In genomic region chr3:60515430-60515829, GRCm38 (mm10) we compare ENCODE assay signal across 15 mouse cellular contexts. TPM values are rescaled to one million over a fixed set of nuclear protein-coding genes. Genes with fewer than 3 reads are reported as not detected.
A peak's percentile ranks its signal among the peaks of the same experiment; 100 is the strongest.
DNase-seq lines count a peak whose midpoint lies in the region; ATAC-seq and TF ChIP-seq lines count a peak whose summit lies in the region.
"Had no signal": no experiment of that assay in that cellular context is flagged by ENCODE, and none has a peak within 500 bp of the region (broad histone marks: within the 10 kb centered on the region; RNA-seq: fewer than 3 reads in every experiment).

No protein-coding gene starts in this region.

- peak; percentile 67; the same call in 1 of the 2 replicates for TF ChIP-seq EP300 in heart, adult 2 months (IDR thresholded peaks at IDR 0.05; ENCODE audit: insufficient read depth, low read depth, low read length)
- no peak for TF ChIP-seq EP300 in CH12.LX (IDR thresholded peaks at IDR 0.05; ENCODE audit: low read length)

- H3K36me3 ChIP-seq in heart, adult 2 months (ENCODE audit: control insufficient read depth, insufficient read depth, low read length), result peaks cover 47% of the 10 kb centered on the region
- no peaks in the 10 kb centered on the region for H3K36me3 ChIP-seq in heart, embryonic 10.5 days
- H3K36me3 ChIP-seq in CH12.LX (replicated peaks in 1 of 2; ENCODE audit: control insufficient read depth in 1 of 2, insufficient read depth in 1 of 2, low read length in 1 of 2), result peaks cover 3 to 31% of the 10 kb centered on the region in 2 experiments
- no peaks in the 10 kb centered on the region; the same call in 1 of the 2 replicates for H3K36me3 ChIP-seq in liver, embryonic 13.5 days
- H3K36me3 ChIP-seq in midbrain, embryonic 13.5 days, result no peaks in the 10 kb centered on the region

- DNase-seq in heart, adult 2 months, result peak in 1 of 2 experiments; percentile 64
- DNase-seq in heart, embryonic 10.5 days (ENCODE audit: low spot score), result no peak
- no peak for DNase-seq in CH12.LX (ENCODE audit: extremely low read depth)
- no peak for DNase-seq in liver, embryonic 13.5 days
- no peak for DNase-seq in frontal cortex, postnatal 36 days (ENCODE audit: low spot score in 2 of 2)
- DNase-seq in lung, postnatal 10 days, result no peak
- DNase-seq: cerebellum, postnatal 36 days; lung, adult 2 months; thymus, postnatal 14 days had no signal

- H3K4me1 ChIP-seq in heart, adult 2 months (ENCODE audit: control insufficient read depth, insufficient read depth, low read length), result peaks cover 34% of the 10 kb centered on the region
- H3K4me1 ChIP-seq in heart, embryonic 10.5 days, result peaks cover 30% of the 10 kb centered on the region
- peaks cover 8 to 85% of the 10 kb centered on the region in 2 experiments for H3K4me1 ChIP-seq in CH12.LX (ENCODE audit: control insufficient read depth in 1 of 2, insufficient read depth in 2 of 2)
- H3K4me1 ChIP-seq in liver, embryonic 13.5 days (replicated peaks), result peaks cover 69% of the 10 kb centered on the region
- no peaks in the 10 kb centered on the region; the same call in 1 of the 2 replicates for H3K4me1 ChIP-seq in midbrain, embryonic 13.5 days (replicated peaks)

- H3K27me3 ChIP-seq in heart, adult 2 months (ENCODE audit: control insufficient read depth, insufficient read depth, low read length), result no peaks in the 10 kb centered on the region
- no peaks in the 10 kb centered on the region for H3K27me3 ChIP-seq in heart, embryonic 10.5 days (ENCODE audit: insufficient read depth, poor library complexity, severe bottlenecking)
- no peaks in the 10 kb centered on the region for H3K27me3 ChIP-seq in CH12.LX (replicated peaks)
- H3K27me3 ChIP-seq in liver, embryonic 13.5 days, result no peaks in the 10 kb centered on the region
- no peaks in the 10 kb centered on the region for H3K27me3 ChIP-seq in midbrain, embryonic 13.5 days

- intact Hi-C loops in heart, adult 2 months (cut with DNase I), result loop anchor here (5.0 kb wide), 1 partner anchor 48 kb away; no protein-coding TSS in a partner anchor

- no peak for TF ChIP-seq RAD21 in CH12.LX (IDR thresholded peaks at IDR 0.05; ENCODE audit: low read depth, low read length)

- no peak overlapping the region for H3K4me2 ChIP-seq in CH12.LX (ENCODE audit: insufficient read depth, low read depth, poor library complexity, severe bottlenecking)
- no peak overlapping the region for H3K4me2 ChIP-seq in liver, embryonic 13.5 days
- H3K4me2 ChIP-seq in midbrain, embryonic 13.5 days (replicated peaks), result no peak overlapping the region
- H3K4me2 ChIP-seq: hindbrain, embryonic 14.5 days had no signal

- peak overlapping the region; percentile 79 for H3K27ac ChIP-seq in heart, adult 2 months
- no peak overlapping the region for H3K27ac ChIP-seq in heart, embryonic 10.5 days
- H3K27ac ChIP-seq in CH12.LX (ENCODE audit: insufficient read depth, low read depth), result 0 out of 2 replicates have a peak overlapping the region, but pooled peaks have one; percentile 4
- no peak overlapping the region; the same call in 1 of the 2 replicates for H3K27ac ChIP-seq in liver, embryonic 13.5 days
- no peak overlapping the region for H3K27ac ChIP-seq in midbrain, embryonic 13.5 days
- H3K27ac ChIP-seq: hindbrain, embryonic 14.5 days; kidney, postnatal 0 days; left cerebral cortex, adult 2 months had no signal

- no peak overlapping the region for H3K9ac ChIP-seq in heart, adult 2 months (ENCODE audit: low read depth, low read length)
- H3K9ac ChIP-seq in CH12.LX (ENCODE audit: insufficient read depth, low read depth), result no peak overlapping the region
- H3K9ac ChIP-seq in liver, embryonic 13.5 days, result no peak overlapping the region
- H3K9ac ChIP-seq in midbrain, embryonic 13.5 days (replicated peaks), result no peak overlapping the region
- H3K9ac ChIP-seq: hindbrain, embryonic 14.5 days had no signal

- ATAC-seq in erythroblast, adult 5-6 weeks (replicated peaks; ENCODE audit: low FRiP score, poor library complexity, severe bottlenecking), result 0 out of 2 replicates have a peak, but pooled peaks have one; percentile 43
- ATAC-seq in liver, embryonic 13.5 days (ENCODE audit: low read depth), result peak; percentile 49
- no peak for ATAC-seq in midbrain, embryonic 13.5 days
- ATAC-seq: midbrain, embryonic 16.5 days had no signal

- peaks cover 5% of the 10 kb centered on the region for H3K79me2 ChIP-seq in heart, adult 2 months (replicated peaks; ENCODE audit: control insufficient read depth, insufficient read depth, low read length)
- H3K79me2 ChIP-seq in CH12.LX (replicated peaks; ENCODE audit: control insufficient read depth, extremely low read depth, insufficient read depth, poor library complexity, severe bottlenecking), result peaks cover 76% of the 10 kb centered on the region

- H3K4me3 ChIP-seq in heart, adult 2 months, result no peak overlapping the region
- no peak overlapping the region for H3K4me3 ChIP-seq in heart, embryonic 10.5 days
- H3K4me3 ChIP-seq in CH12.LX (replicated peaks in 1 of 3; ENCODE audit: low read depth in 2 of 3, low read length in 2 of 3, poor library complexity in 1 of 3), result no peak overlapping the region
- no peak overlapping the region for H3K4me3 ChIP-seq in liver, embryonic 13.5 days (replicated peaks)
- no peak overlapping the region for H3K4me3 ChIP-seq in midbrain, embryonic 13.5 days (replicated peaks)

- no peak for TF ChIP-seq POLR2A in heart, adult 2 months (IDR thresholded peaks at IDR 0.05; ENCODE audit: insufficient read depth, low read depth, low read length)
- no peak for TF ChIP-seq POLR2A in CH12.LX (IDR thresholded peaks at IDR 0.05; ENCODE audit: low read depth, low read length)

- H3K9me3 ChIP-seq in heart, embryonic 10.5 days, result no peaks in the 10 kb centered on the region
- H3K9me3 ChIP-seq in CH12.LX (replicated peaks; ENCODE audit: low read length), result no peaks in the 10 kb centered on the region
- H3K9me3 ChIP-seq in liver, embryonic 13.5 days (replicated peaks), result no peaks in the 10 kb centered on the region
- H3K9me3 ChIP-seq in midbrain, embryonic 13.5 days, result no peaks in the 10 kb centered on the region

- in situ Hi-C loops in CH12.LX (cut with MboI; ENCODE audit: low pct_ligation_motif_present, low pct_unique_long_range_greater_than_20kb, low sequenced_read_pairs), result no loop called here

- dilution Hi-C loops in CH12.LX (cut with MboI; ENCODE audit: extremely low pct_ligation_motif_present, extremely low pct_unique_long_range_greater_than_20kb, low sequenced_read_pairs), result no loop called here

- no peak for TF ChIP-seq CTCF in heart, adult 2 months (IDR thresholded peaks at IDR 0.05)
- no peak for TF ChIP-seq CTCF in CH12.LX (conservative IDR thresholded peaks at IDR 0.05 in 1 of 2, IDR thresholded peaks at IDR 0.05 in 1 of 2; ENCODE audit: low read depth in 2 of 2, low read length in 2 of 2)

TF ChIP-seq in CH12.LX, 34 proteins besides CTCF, POLR2A, EP300 and RAD21:
- TF ChIP-seq NRF1 (IDR thresholded peaks at IDR 0.05; ENCODE audit: low read depth, low read length) (no peak), ETS1 (conservative IDR thresholded peaks at IDR 0.05; ENCODE audit: low read depth, low read length) (no peak), ZMIZ1 (IDR thresholded peaks at IDR 0.05; ENCODE audit: low read depth, low read length) (no peak), TBP (conservative IDR thresholded peaks at IDR 0.05; ENCODE audit: low read depth, low read length) (no peak), MEF2A (IDR thresholded peaks at IDR 0.05; ENCODE audit: borderline replicate concordance, low read depth, low read length) (no peak), RCOR1 (conservative IDR thresholded peaks at IDR 0.05; ENCODE audit: low read depth, low read length) (no peak), GABPA (IDR thresholded peaks at IDR 0.05; ENCODE audit: insufficient replicate concordance, low read depth, low read length) (no peak)
TF ChIP-seq in CH12.LX: peak in this region for 0.

RNA-seq across cellular contexts. Expression of gene Mbnl1, which starts 42.8 kb away (rescaled TPM):
- total RNA-seq in heart, adult 2 months (2021), result 100 to 1,000 TPM; 215 to 237 TPM
- polyA plus RNA-seq in heart, adult 2 months (2012; rRNA removed), result 55.8 and 79.7 TPM in 2 replicates
- polyA plus RNA-seq in heart, embryonic 10.5 days (2016; fragmentation: Nextera tagmentation; extraction: Ambion mirVana), result 66.5 and 71.7 TPM in 2 replicates
- total RNA-seq in CH12.LX (2012; rRNA removed), result 249 and 276 TPM in 2 replicates
- total RNA-seq in CH12.LX (2014; rRNA removed), result 332 and 386 TPM in 2 replicates
- polyA plus RNA-seq in CH12.LX (2012; ENCODE audit: insufficient read length, low read depth), result 151 and 174 TPM in 2 replicates
- 251 and 271 TPM in 2 replicates for total RNA-seq in erythroblast, adult 5-6 weeks (2015; ENCODE audit: low replicate concordance)
- 225 and 231 TPM in 2 replicates for total RNA-seq in erythroblast, adult 5-6 weeks (2017; ENCODE audit: low replicate concordance)
- 123 and 153 TPM in 2 replicates for polyA plus RNA-seq in liver, embryonic 13.5 days (2015; fragmentation: Nextera tagmentation; extraction: Ambion mirVana)
- polyA plus RNA-seq in midbrain, embryonic 13.5 days (2015; fragmentation: Nextera tagmentation; extraction: Ambion mirVana), result 35.5 and 36.2 TPM in 2 replicates

Comparison
In these comparisons a context has a peak if more than half of its experiments do, and no peak if none do; other contexts are left out.
1. H3K27ac ChIP-seq: peak in heart, adult 2 months (single experiment) and CH12.LX (single experiment); none in heart, embryonic 10.5 days (single experiment), liver, embryonic 13.5 days (single experiment) and midbrain, embryonic 13.5 days (single experiment).